Mouse (Mus musculus): Measurements from ENCODE around the gene Nsmf. TPM values are rescaled to one million over a fixed set of nuclear protein-coding genes. Genes with fewer than 3 reads are reported as not detected.

Nsmf gene
- 166 and 188 TPM in 2 replicates for polyA plus RNA-seq (2015; fragmentation: Nextera tagmentation; extraction: Ambion mirVana)

DNA sequence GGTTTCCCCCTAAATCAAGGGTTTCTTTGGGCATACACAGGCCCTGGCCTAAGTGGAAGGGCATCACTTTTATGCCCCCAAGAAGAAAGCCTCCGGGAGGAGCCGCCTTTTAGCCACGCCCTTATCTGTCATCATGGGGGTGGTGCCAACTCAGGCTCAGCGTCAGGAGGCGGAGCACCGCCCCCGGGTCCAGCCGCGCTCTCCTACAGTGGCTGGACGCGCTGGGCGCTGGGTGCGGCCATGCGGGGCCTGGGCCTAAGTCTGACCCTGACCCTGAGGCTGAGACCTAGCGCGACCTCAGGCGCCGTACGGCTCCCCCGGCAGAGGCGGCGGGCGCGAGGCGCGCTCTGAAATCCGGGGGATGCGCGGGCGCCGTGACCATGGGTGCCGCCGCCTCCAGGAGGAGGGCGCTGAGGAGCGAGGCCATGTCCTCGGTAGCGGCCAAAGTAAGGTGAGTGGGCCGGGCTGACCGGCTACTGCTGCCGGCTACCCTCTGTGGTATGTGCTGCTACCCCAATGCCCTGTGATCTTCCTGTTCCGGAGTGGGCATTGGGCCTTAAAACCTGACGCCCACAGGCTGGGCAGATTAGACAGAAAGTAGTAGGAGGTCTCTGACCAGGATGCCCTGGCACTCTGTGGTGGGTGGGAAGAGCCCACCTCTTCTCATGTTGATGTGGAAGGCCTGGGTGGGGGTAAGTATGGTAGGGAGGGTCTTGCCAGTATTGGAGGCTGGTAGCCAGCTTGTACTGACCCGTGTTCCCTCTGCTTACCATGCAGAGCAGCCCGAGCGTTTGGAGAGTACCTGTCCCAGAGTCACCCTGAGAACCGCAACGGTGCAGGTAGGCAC lies at the start of gene Nsmf:
Nsmf (plus strand) TSS at position 135 of the 847 bp plus-strand sequence.
- Histone ChIP-seq H3K9me3 (no peaks in the 10 kb centered on the region), H3K4me1 (replicated peaks) (peaks cover 23% of the 10 kb centered on the region), H3K4me2 (peak within 1 kb of the TSS; percentile 93), H3K36me3 (peaks cover 14% of the 10 kb centered on the region; the same call in 1 of the 2 replicates), H3K27me3 (no peaks in the 10 kb centered on the region), H3K27ac (replicated peaks) (peak within 1 kb of the TSS; percentile 64), H3K9ac (peak within 1 kb of the TSS; percentile 70), H3K4me3 (peak within 1 kb of the TSS; percentile 76)
- WGBS, result 5% methylated on average over 47 of the region's 47 CpGs
- ATAC-seq (ENCODE audit: low FRiP score, low read depth), result peak; percentile 91

DNA sequence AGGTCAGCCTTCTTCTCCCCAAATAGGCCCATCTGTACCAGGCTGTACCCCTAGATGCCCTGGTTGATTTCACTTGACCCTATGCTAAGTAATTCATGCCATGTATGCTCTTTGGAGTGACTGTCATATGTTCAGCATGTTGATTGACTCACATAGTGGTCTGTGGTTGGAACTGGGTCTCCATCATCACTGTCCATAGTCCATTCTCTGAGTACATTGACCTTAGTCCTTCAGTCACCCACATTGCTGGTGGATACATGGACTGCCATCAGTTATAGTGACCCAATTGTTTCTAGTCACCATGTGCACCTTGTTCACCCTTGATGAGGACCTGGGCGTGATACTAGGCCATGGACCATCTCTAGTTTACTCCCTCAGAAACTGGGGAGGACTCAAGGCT lies 47.4 kb upstream of the Nsmf start:
- no peak for ATAC-seq (ENCODE audit: low FRiP score, low read depth)
- no peaks in the 10 kb centered on the region for H3K9me3 ChIP-seq
- no peak overlapping the region for H3K27ac ChIP-seq (replicated peaks)
- no peaks in the 10 kb centered on the region for H3K27me3 ChIP-seq
- H3K4me1 ChIP-seq (replicated peaks), result no peaks in the 10 kb centered on the region
- no peak overlapping the region for H3K4me3 ChIP-seq
- no peak overlapping the region for H3K9ac ChIP-seq
- no peaks in the 10 kb centered on the region for H3K36me3 ChIP-seq
- 83% methylated on average over 1 of the region's 1 CpGs for WGBS
- no peak overlapping the region for H3K4me2 ChIP-seq

- Histone ChIP-seq H3K4me3 (no peak overlapping the region), H3K27me3 (no peaks in the 10 kb centered on the region), H3K27ac (replicated peaks) (no peak overlapping the region), H3K36me3 (no peaks in the 10 kb centered on the region), H3K4me2 (no peak overlapping the region), H3K9ac (no peak overlapping the region), H3K9me3 (no peaks in the 10 kb centered on the region), H3K4me1 (replicated peaks) (no peaks in the 10 kb centered on the region)
- ATAC-seq (ENCODE audit: low FRiP score, low read depth), result no peak
Measured at GRCm38 (mm10) chr2:25008250-25008649, 45.9 kb upstream of the Nsmf start.

DNA sequence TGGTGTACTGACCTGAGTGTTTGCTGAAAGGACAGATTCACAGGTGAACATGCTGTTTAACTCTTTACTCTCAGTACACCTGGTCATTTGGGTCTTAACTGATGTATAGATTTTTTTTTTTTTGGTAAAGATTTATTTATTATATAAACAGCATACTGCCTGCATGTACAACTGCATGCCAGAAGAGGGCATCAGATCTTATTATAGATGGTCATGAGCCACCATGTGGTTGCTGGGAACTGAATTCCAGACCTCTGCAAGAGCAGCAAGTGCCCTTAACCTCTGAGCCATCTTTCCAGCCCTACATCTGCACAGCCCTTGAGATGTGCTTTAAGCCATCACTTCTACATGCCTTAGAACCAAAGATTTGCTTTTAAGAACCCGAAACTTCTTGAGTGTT lies 31.5 kb upstream of the Nsmf start:
- Histone ChIP-seq H3K4me3 (no peak overlapping the region), H3K4me2 (no peak overlapping the region), H3K27me3 (no peaks in the 10 kb centered on the region), H3K9me3 (no peaks in the 10 kb centered on the region), H3K36me3 (no peaks in the 10 kb centered on the region), H3K9ac (no peak overlapping the region), H3K27ac (replicated peaks) (no peak overlapping the region), H3K4me1 (replicated peaks) (no peaks in the 10 kb centered on the region)
- no peak for ATAC-seq (ENCODE audit: low FRiP score, low read depth)
- WGBS, result 100% methylated on average over 1 of the region's 1 CpGs

DNA sequence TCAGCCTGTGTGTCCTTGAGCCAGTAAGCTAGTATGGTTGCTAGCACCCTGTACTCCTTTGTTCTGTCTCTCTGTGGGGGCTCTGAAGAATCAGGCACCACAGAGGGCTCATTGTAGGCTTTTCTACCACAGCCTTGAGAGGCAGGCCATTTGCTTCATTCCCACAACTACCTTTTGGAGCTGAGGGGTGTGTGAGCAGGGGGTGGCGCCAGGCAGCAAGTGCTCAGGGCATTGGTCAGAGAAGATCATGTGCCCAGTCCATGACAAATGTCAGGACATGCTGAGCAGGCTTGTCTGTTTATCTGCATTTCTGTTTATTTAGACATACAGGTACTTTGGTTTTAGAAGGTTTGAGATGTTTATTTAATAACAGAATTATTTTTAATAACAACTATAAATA lies 29.0 kb upstream of the Nsmf start:
- H3K9me3 ChIP-seq, result no peaks in the 10 kb centered on the region
- H3K27ac ChIP-seq (replicated peaks), result no peak overlapping the region
- ATAC-seq (ENCODE audit: low FRiP score, low read depth), result no peak
- no peaks in the 10 kb centered on the region for H3K27me3 ChIP-seq
- no peak overlapping the region for H3K4me3 ChIP-seq
- H3K36me3 ChIP-seq, result no peaks in the 10 kb centered on the region
- no peak overlapping the region for H3K4me2 ChIP-seq
- 88% methylated on average over 1 of the region's 1 CpGs for WGBS
- H3K4me1 ChIP-seq (replicated peaks), result no peaks in the 10 kb centered on the region
- no peak overlapping the region for H3K9ac ChIP-seq

DNA sequence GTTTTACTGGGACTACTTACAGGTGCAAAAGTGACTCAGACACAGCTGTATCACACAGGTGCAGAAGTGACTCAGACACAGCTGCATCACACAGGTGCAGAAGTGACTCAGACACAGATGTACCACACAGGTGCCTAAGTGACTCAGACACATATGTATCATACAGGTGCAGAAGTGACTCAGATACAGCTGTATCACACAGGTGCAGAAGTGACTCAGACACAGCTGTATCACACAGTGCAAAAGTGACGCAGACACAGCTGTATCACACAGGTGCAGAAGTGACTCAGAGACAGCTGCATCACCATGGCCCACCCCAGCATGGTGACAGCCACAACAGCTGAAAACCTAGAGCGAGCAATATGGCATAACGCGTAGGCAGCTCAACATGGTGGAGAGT lies 19.2 kb upstream of the Nsmf start:
- Histone ChIP-seq H3K36me3 (no peaks in the 10 kb centered on the region), H3K4me1 (replicated peaks) (no peaks in the 10 kb centered on the region), H3K27ac (replicated peaks) (no peak overlapping the region), H3K4me2 (no peak overlapping the region), H3K27me3 (no peaks in the 10 kb centered on the region), H3K9me3 (no peaks in the 10 kb centered on the region), H3K4me3 (no peak overlapping the region), H3K9ac (no peak overlapping the region)
- WGBS, result 98% methylated on average over 4 of the region's 4 CpGs
- ATAC-seq (ENCODE audit: low FRiP score, low read depth), result no peak

DNA sequence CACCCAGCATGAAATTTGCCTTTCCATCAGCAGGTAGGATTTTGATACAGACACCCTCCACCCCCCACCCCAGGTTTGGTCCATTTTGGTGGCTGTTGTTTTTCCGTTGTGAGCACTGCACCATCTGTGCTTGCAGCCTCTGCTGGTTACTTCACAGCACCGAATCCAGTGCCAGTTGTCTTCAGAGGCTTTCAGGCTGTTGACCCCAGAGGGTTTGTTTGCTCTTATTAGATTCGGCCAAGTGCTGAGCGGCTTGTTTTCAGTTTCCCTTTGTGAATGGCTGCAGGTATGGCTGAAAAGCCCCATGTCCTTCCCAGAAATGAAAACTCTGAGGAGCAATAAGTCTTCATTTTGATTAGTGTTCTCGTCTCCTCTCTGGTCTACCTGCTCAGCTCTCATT lies 14.1 kb upstream of the Nsmf start:
- Histone ChIP-seq H3K4me2 (no peak overlapping the region), H3K36me3 (no peaks in the 10 kb centered on the region)
- 84% methylated on average over 5 of the region's 5 CpGs for WGBS

DNA sequence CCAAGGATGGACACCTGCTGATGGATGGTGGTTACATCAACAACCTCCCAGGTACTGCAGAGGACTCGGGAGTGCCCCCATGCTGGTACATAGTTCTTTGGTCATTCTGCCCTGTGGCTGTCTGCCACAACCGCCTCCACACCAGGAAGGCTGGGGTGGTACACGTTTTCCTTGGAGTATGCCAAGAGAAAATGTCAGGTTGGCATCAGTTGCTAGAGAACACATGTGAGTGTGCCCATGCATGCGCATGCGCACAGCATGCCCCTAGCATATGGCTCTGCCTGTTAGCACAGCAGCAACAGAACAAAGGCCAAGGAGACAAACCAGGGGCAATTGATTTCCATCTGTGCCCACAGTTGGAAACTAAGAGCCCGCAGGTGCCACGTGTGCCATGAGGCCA lies 3.2 kb upstream of the Nsmf start:
- ATAC-seq (ENCODE audit: low FRiP score, low read depth), result no peak
- WGBS, result 79% methylated on average over 7 of the region's 7 CpGs

More for the DNA sequence above, 14.1 kb upstream of the Nsmf start:
- no peaks in the 10 kb centered on the region for H3K4me1 ChIP-seq (replicated peaks)
- H3K27me3 ChIP-seq, result no peaks in the 10 kb centered on the region
- no peak for ATAC-seq (ENCODE audit: low FRiP score, low read depth)
- no peak overlapping the region for H3K9ac ChIP-seq
- H3K9me3 ChIP-seq, result no peaks in the 10 kb centered on the region
- no peak overlapping the region for H3K4me3 ChIP-seq
- no peak overlapping the region for H3K27ac ChIP-seq (replicated peaks)

GRCm38 (mm10) chr2:25051450-25051849 lies 2.7 kb upstream of the Nsmf start:
- no peaks in the 10 kb centered on the region for H3K9me3 ChIP-seq
- 82% methylated on average over 8 of the region's 8 CpGs for WGBS
- ATAC-seq (ENCODE audit: low FRiP score, low read depth), result no peak
- H3K4me1 ChIP-seq (replicated peaks), result peaks cover 20% of the 10 kb centered on the region
- no peak overlapping the region for H3K4me2 ChIP-seq
- H3K36me3 ChIP-seq, result 0 out of 2 replicates have a peak, but pooled peaks cover 3% of the 10 kb centered on the region
- no peaks in the 10 kb centered on the region for H3K27me3 ChIP-seq
- H3K9ac ChIP-seq, result no peak overlapping the region
- H3K4me3 ChIP-seq, result no peak overlapping the region
- no peak overlapping the region for H3K27ac ChIP-seq (replicated peaks)

More for the DNA sequence above, 3.2 kb upstream of the Nsmf start:
- Histone ChIP-seq H3K4me1 (replicated peaks) (peaks cover 15% of the 10 kb centered on the region), H3K9ac (no peak overlapping the region), H3K27ac (replicated peaks) (no peak overlapping the region), H3K4me2 (no peak overlapping the region), H3K36me3 (no peaks in the 10 kb centered on the region), H3K9me3 (no peaks in the 10 kb centered on the region), H3K4me3 (no peak overlapping the region), H3K27me3 (no peaks in the 10 kb centered on the region)

- Histone ChIP-seq H3K9me3 (no peaks in the 10 kb centered on the region), H3K27ac (replicated peaks) (no peak overlapping the region), H3K4me2 (no peak overlapping the region), H3K4me3 (no peak overlapping the region), H3K27me3 (no peaks in the 10 kb centered on the region), H3K36me3 (peaks cover 13% of the 10 kb centered on the region; the same call in 1 of the 2 replicates), H3K4me1 (replicated peaks) (peaks cover 23% of the 10 kb centered on the region), H3K9ac (no peak overlapping the region)
- ATAC-seq (ENCODE audit: low FRiP score, low read depth), result no peak
- WGBS, result 93% methylated on average over 6 of the region's 6 CpGs
Measured at GRCm38 (mm10) chr2:25053101-25053500, 1.1 kb upstream of the Nsmf start.

- ATAC-seq (ENCODE audit: low FRiP score, low read depth), result peak; percentile 13
- no peak overlapping the region; the same call in 1 of the 2 replicates for H3K27ac ChIP-seq (replicated peaks)
- H3K9me3 ChIP-seq, result no peaks in the 10 kb centered on the region
- peak overlapping the region; percentile 93 for H3K4me2 ChIP-seq
- peaks cover 19% of the 10 kb centered on the region; the same call in 1 of the 2 replicates for H3K36me3 ChIP-seq
- 32% methylated on average over 2 of the region's 2 CpGs for WGBS
- H3K4me3 ChIP-seq, result peak overlapping the region; percentile 76
- H3K9ac ChIP-seq, result peak overlapping the region; percentile 70
- H3K27me3 ChIP-seq, result no peaks in the 10 kb centered on the region
- H3K4me1 ChIP-seq (replicated peaks), result peaks cover 23% of the 10 kb centered on the region
Measured at GRCm38 (mm10) chr2:25055068-25055405, 882 bp downstream of the Nsmf start.

- peaks cover 23% of the 10 kb centered on the region for H3K4me1 ChIP-seq (replicated peaks)
- no peak overlapping the region; the same call in 1 of the 2 replicates for H3K27ac ChIP-seq (replicated peaks)
- H3K9me3 ChIP-seq, result no peaks in the 10 kb centered on the region
- H3K27me3 ChIP-seq, result no peaks in the 10 kb centered on the region
- peak overlapping the region; percentile 93 for H3K4me2 ChIP-seq
- 83% methylated on average over 21 of the region's 21 CpGs for WGBS
- H3K36me3 ChIP-seq, result peaks cover 21% of the 10 kb centered on the region; the same call in 1 of the 2 replicates
- peak overlapping the region; percentile 76 for H3K4me3 ChIP-seq
- no peak; the same call in 1 of the 2 replicates for ATAC-seq (ENCODE audit: low FRiP score, low read depth)
- peak overlapping the region; percentile 70 for H3K9ac ChIP-seq
Measured at GRCm38 (mm10) chr2:25055409-25056155, 1.4 kb downstream of the Nsmf start.
